Comparison of ENCODE assay signal across 8 mouse cellular contexts in genomic region chr7:100159105-100159841, GRCm38 (mm10). TPM values are rescaled to one million over a fixed set of nuclear protein-coding genes. Genes with fewer than 3 reads are reported as not detected.
A peak's percentile ranks its signal among the peaks of the same experiment; 100 is the strongest.
DNase-seq lines count a peak whose midpoint lies in the region; ATAC-seq and TF ChIP-seq lines count a peak whose summit lies in the region.

Gene Lipt2, plus strand, starts transcription at chr7:100159277.

- peak within 1 kb of the TSS; percentile 49 for H3K4me3 ChIP-seq in cortical plate, adult 2 months (ENCODE audit: insufficient read depth, low read length)

- TF ChIP-seq POLR2A in cortical plate, adult 2 months (IDR thresholded peaks at IDR 0.05; ENCODE audit: extremely low read depth, insufficient read depth, low read length): peak; percentile 75; the same call in 1 of the 2 replicates

- peak within 1 kb of the TSS; percentile 86 for H3K27ac ChIP-seq in cortical plate, adult 2 months (ENCODE audit: insufficient read depth, low read length)

- no peak for TF ChIP-seq CTCF in cortical plate, adult 2 months (IDR thresholded peaks at IDR 0.05; ENCODE audit: extremely low read depth, insufficient read depth, low read length)

- peak; percentile 94 for DNase-seq in gastrocnemius, postnatal 10 days
- peak; percentile 88 for DNase-seq in induced T-regulatory cell, adult 2 months (ENCODE audit: low read depth)
- DNase-seq in left cerebral cortex, adult 9 months (ENCODE audit: low spot score in 2 of 2): peak; percentile 83 to 91
- peak; percentile 85 for DNase-seq in right cerebral cortex, postnatal 14 days
- DNase-seq in urinary bladder, postnatal 36 days (ENCODE audit: low spot score in 2 of 2): peak; percentile 89 to 94

- H3K4me1 ChIP-seq in cortical plate, adult 2 months (ENCODE audit: control insufficient read depth, insufficient read depth, low read length): peaks cover 3% of the 10 kb centered on the region; the same call in 1 of the 2 replicates

- ATAC-seq in activated CD4-positive, CD25-positive, alpha-beta regulatory T cell, adult 4 months: peak; percentile 93
- peak; percentile 92 for ATAC-seq in megakaryocyte progenitor cell, adult 5-6 weeks (replicated peaks; ENCODE audit: poor library complexity)

RNA-seq across cellular contexts. Expression of gene Lipt2, which starts in this region (rescaled TPM):
- under 1 TPM in 1 of 2 experiments, not detected in 1; 0.56 TPM for polyA plus RNA-seq in activated CD4-positive, CD25-positive, alpha-beta regulatory T cell, adult 4 months (2017; shearing (Covaris generic))
- 7.8 and 8.9 TPM in 2 replicates for polyA plus RNA-seq in cortical plate, adult 2 months (2012; rRNA removed)
- 1 to 10 TPM; 5.6 to 6.3 TPM for total RNA-seq in gastrocnemius, postnatal 10 days (2021)
- total RNA-seq in megakaryocyte progenitor cell, adult 5-6 weeks (2015): 11.8 and 12.4 TPM in 2 replicates
- 5.5 and 13.3 TPM in 2 replicates for total RNA-seq in megakaryocyte progenitor cell, adult 5-6 weeks (2017)

Comparison
In these comparisons a context has a peak if more than half of its experiments do, and no peak if none do; other contexts are left out.
1. Peak in every context shown above with its lines: DNase-seq, ATAC-seq, H3K4me3 ChIP-seq and H3K27ac ChIP-seq.
2. Peak in ATAC-seq in activated CD4-positive, CD25-positive, alpha-beta regulatory T cell, adult 4 months; RNA of the gene not detected or under 1 TPM.